Mouse (Mus musculus) spleen, adult 2 months (tissue): ENCODE measurements at regions not wholly inside any gene's neighbourhood (a gene's known extent, or its start where the extent isn't known, plus 50 kb on each side); places are given as distances from the start of the nearest gene placed in this dataset.

Source experiments
- DNase-seq, 2 experiments: peaks; one replicate each; pipeline versions ENCODE4 v3.0.0 to v3.0.0-alpha.2; 2012 to 2021; ENCODE audit warnings: low spot score in 2 of 2, low read depth in 1 of 2
- H3K27ac ChIP-seq: fragments of 200-500 bp; 2 replicates; pipeline ENCODE4 v1.5.1; 2012; ENCODE audit warnings: low read length, inconsistent platforms; ENCODE audit not compliant: insufficient read depth
- H3K27me3 ChIP-seq: fragments of 200-500 bp; 2 replicates; pipeline ENCODE4 v1.6.1; 2012; ENCODE audit warnings: mild to moderate bottlenecking, moderate library complexity, low read length, inconsistent platforms; ENCODE audit not compliant: control insufficient read depth, insufficient read depth
- H3K36me3 ChIP-seq: fragments of 200-500 bp; 2 replicates; pipeline ENCODE4 v1.6.1; 2012; ENCODE audit warnings: mild to moderate bottlenecking, low read length, inconsistent platforms; ENCODE audit not compliant: control insufficient read depth, insufficient read depth
- H3K4me1 ChIP-seq: fragments of 200-500 bp; 2 replicates; pipeline ENCODE4 v1.6.1; 2011; ENCODE audit warnings: inconsistent platforms; ENCODE audit not compliant: control insufficient read depth, insufficient read depth, insufficient read length
- H3K4me3 ChIP-seq: fragments of 200-500 bp; 2 replicates; pipeline ENCODE4 v1.5.1; 2011; ENCODE audit warnings: mild to moderate bottlenecking, inconsistent platforms; ENCODE audit not compliant: insufficient read depth, insufficient read length; ENCODE audit errors: extremely low read depth
- CTCF ChIP-seq: fragments of 200-500 bp; IDR thresholded peaks from 2 replicates; pipeline ENCODE4 v1.5.1; 2011; ENCODE audit warnings: mild to moderate bottlenecking, inconsistent platforms; ENCODE audit not compliant: insufficient read depth, insufficient read length, insufficient replicate concordance; ENCODE audit errors: extremely low read depth
- POLR2A ChIP-seq: fragments of 200-500 bp; IDR thresholded peaks from 2 replicates; pipeline ENCODE4 v1.6.1; 2011; ENCODE audit warnings: low read depth, low read length, inconsistent platforms
- WGBS: fragments of 180-500 bp; shearing (Covaris S2); methylation state at CpG from one replicate; pipeline ENCODE4 v1.1.7; 2018; 5-methylcytosine and 5-hydroxymethylcytosine counted together

GRCm38 (mm10) chr3:157710790-157711381, 144.2 kb downstream of the Ptger3 start:
- H3K4me3 ChIP-seq, result no peak overlapping the region
- no peak overlapping the region for H3K27ac ChIP-seq
- H3K27me3 ChIP-seq, result no peaks in the 10 kb centered on the region
- H3K36me3 ChIP-seq, result no peaks in the 10 kb centered on the region
- TF ChIP-seq POLR2A (no peak), CTCF (no peak)
- WGBS, result 90% methylated on average over 1 of the region's 1 CpGs
- no peak for DNase-seq
- H3K4me1 ChIP-seq, result no peaks in the 10 kb centered on the region

- H3K4me3 ChIP-seq, result no peak overlapping the region
- H3K27ac ChIP-seq, result no peak overlapping the region
- no peaks in the 10 kb centered on the region for H3K36me3 ChIP-seq
- H3K4me1 ChIP-seq, result no peaks in the 10 kb centered on the region
- no peaks in the 10 kb centered on the region for H3K27me3 ChIP-seq
- no peak for TF ChIP-seq POLR2A
- TF ChIP-seq CTCF, result no peak
- no peak for DNase-seq
Measured at GRCm38 (mm10) chr3:157699961-157700360, 133.3 kb downstream of the Ptger3 start.

DNA sequence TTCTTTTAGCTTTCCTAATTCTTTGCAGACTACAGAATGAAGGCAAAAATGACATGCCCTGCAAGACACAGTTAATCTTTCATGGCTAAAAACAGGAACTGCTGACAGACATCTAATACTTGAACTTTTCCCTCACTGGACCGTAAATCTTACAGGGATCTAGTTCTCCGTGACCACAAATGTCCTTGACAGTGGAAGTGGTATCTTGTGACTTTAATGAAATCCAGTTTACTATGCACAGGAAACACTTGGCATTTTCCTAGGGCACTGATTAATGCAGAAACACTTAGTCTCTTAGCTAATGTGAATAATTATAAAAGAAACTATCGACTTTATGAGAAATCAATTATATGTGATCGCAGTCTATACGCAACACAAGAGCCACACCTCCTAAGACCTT, 131.8 kb downstream of the Ptger3 start:
- H3K27ac ChIP-seq, result no peak overlapping the region

DNA sequence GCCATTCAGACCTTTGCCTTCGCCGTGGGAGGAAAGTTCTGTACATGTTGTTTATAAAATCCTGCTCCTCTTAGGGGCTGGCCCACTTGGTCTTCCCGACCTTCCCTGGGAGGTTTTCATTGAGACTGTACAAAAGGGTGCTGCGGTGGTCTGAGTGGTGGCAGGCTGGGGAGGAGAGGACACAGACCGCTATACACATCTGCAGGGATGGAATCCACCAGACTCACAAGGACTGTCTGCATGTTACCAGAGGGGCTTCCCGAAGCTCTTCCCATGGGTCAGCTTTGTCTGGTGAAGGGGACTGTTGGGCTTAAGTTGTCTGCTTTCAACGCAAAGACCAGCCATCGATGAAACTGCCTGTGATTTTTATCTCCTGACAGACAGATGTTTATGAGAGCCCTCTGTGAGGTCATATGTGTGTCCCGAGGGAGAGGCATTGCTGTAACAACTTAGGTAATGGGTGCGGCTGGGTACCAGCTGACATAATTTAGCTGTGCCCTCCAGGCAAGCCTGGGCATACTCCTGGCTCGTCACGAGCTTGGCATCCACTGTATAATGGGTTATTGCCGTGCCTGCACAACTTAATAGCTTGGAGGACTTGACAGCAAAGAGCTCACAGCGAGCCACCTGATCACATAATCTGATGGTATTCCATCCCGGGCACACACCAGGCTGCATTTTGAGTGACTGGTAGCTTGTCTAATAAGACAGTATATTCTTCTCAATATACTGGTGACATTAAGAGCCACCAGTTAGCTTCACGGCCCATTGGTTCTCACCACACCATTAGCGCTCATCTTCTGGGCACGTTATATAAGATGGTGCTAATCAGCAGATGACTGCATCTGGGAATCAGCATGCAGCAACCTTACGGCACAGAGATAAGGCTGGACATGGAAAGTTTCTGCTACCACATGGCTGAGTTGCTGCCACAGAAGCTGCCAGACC, 128.7 kb downstream of the Ptger3 start:
- Histone ChIP-seq H3K27ac (no peak overlapping the region), H3K27me3 (no peaks in the 10 kb centered on the region), H3K4me1 (no peaks in the 10 kb centered on the region), H3K36me3 (no peaks in the 10 kb centered on the region), H3K4me3 (no peak overlapping the region)
- DNase-seq, result no peak
- TF ChIP-seq CTCF, result no peak
- no peak for TF ChIP-seq POLR2A
- 91% methylated on average over 19 of the region's 19 CpGs for WGBS

More for the DNA sequence above, 131.8 kb downstream of the Ptger3 start:
- H3K4me3 ChIP-seq, result no peak overlapping the region
- 47% methylated on average over 5 of the region's 5 CpGs for WGBS
- no peaks in the 10 kb centered on the region for H3K36me3 ChIP-seq
- no peak for DNase-seq
- no peaks in the 10 kb centered on the region for H3K4me1 ChIP-seq
- no peaks in the 10 kb centered on the region for H3K27me3 ChIP-seq
- TF ChIP-seq CTCF (no peak), POLR2A (no peak)
